Mouse (Mus musculus): ENCODE data around the gene F12.

Gene F12

GRCm38 (mm10) chr13:55370234-55370633, 56.4 kb downstream of the F12 start:
- DNase-seq = peak; percentile 94

- DNase-seq = peak; percentile 96
Observed at GRCm38 (mm10) chr13:55369531-55370114, 57.0 kb downstream of the F12 start, which contains the start of gene Rgs14. TSS of gene Rgs14 (plus strand) at chr13:55369732.

DNA sequence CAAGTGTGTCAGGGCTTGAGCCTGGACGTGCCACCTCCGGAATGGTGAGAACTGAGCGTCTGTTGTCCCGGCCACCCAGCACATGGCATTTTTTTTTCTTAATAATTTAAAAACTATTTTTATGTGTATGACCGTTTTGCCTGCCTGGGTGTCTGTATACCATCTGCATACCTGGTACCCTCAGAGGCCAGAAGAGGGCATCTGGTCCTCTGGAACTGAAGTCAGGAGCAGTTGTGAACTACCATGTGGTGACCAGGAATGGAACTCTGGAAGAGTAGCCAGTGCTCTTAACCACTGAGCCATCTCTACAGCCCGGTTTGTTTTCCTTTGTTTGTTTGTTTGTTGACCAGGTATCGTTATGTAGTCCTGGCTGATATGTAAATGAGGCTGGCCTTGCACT, 58.2 kb downstream of the F12 start:
- no peak for DNase-seq
